Mouse (Mus musculus) monocyte, adult 5-6 weeks (primary cell): ENCODE results near the gene Mtss1l. TPM values are rescaled to one million over a fixed set of nuclear protein-coding genes. Genes with fewer than 3 reads are reported as not detected.

Experiments used
- total RNA-seq: library from RNA; stranded (forward); fragments of 200-1000, 200-491, 200-594 nt; gene quantifications from 3 replicates; pipeline ENCODE4 v1.2.3, GENCODE M21; 2017

The Mtss1l gene
- total RNA-seq, 1 experiment from 2014 or later, result 1.1 TPM

Other genes with a start within 250 kb of the Mtss1l start
- 19.3 to 38.3 TPM (median 24.0 TPM) in 3 replicates for gene Vac14, start 102.9 kb upstream of the Mtss1l start, total RNA-seq
- not detected in 3 replicates for gene Il34, start 84.4 kb downstream of the Mtss1l start, total RNA-seq
- gene Cog4, start 125.1 kb downstream of the Mtss1l start, total RNA-seq, result 31.6 to 42.9 TPM (median 40.7 TPM) in 3 replicates
- 79.7 to 124 TPM (median 114 TPM) in 3 replicates for gene Sf3b3, start 125.3 kb downstream of the Mtss1l start, total RNA-seq
- gene Fuk, start 181.0 kb downstream of the Mtss1l start, total RNA-seq, result 2.9 to 7.2 TPM (median 2.9 TPM) in 3 replicates
- 3.6 to 10.5 TPM (median 5.7 TPM) in 3 replicates for gene St3gal2, start 198.4 kb downstream of the Mtss1l start, total RNA-seq